7 mouse cellular contexts compared by ENCODE assay signal in genomic region chr3:102081862-102082261, GRCm38 (mm10). TPM values are rescaled to one million over a fixed set of nuclear protein-coding genes. Genes with fewer than 3 reads are reported as not detected.
DNase-seq lines count a peak whose midpoint lies in the region; ATAC-seq lines count a peak whose summit lies in the region.

No protein-coding gene starts in this region.

- H3K36me3 ChIP-seq in intestine, embryonic 16.5 days (ENCODE audit: control insufficient read depth, insufficient read depth, low read length): no peaks in the 10 kb centered on the region
- no peaks in the 10 kb centered on the region for H3K36me3 ChIP-seq in midbrain, embryonic 12.5 days

- H3K27me3 ChIP-seq in intestine, embryonic 16.5 days (replicated peaks; ENCODE audit: control insufficient read depth, insufficient read depth, low read length): no peaks in the 10 kb centered on the region
- peaks cover 46% of the 10 kb centered on the region for H3K27me3 ChIP-seq in midbrain, embryonic 12.5 days

- intact Hi-C loops in left cerebral cortex, postnatal 25 days (cut with DNase I): loop anchor here (1.0 to 10.0 kb wide), 3 partner anchors 161 to 723 kb away; no protein-coding TSS in a partner anchor

- peak; percentile 52 for DNase-seq in adrenal gland, postnatal 25 days
- peak; percentile 81 for DNase-seq in embryo, embryonic 9.5 days (ENCODE audit: extremely low spot score)
- DNase-seq in left cerebral cortex, postnatal 25 days (ENCODE audit: low spot score in 2 of 2): peak; percentile 69 to 76
- DNase-seq in spleen, postnatal 10 days (ENCODE audit: low spot score in 2 of 2): peak; percentile 27 to 68

- WGBS in intestine, embryonic 16.5 days: 20% methylated on average over 3 of the region's 3 CpGs
- WGBS in midbrain, embryonic 12.5 days: 21% methylated on average over 3 of the region's 3 CpGs

- H3K9ac ChIP-seq in intestine, embryonic 16.5 days (ENCODE audit: low read depth, low read length): no peak overlapping the region; the same call in 1 of the 2 replicates
- H3K9ac ChIP-seq in midbrain, embryonic 12.5 days (replicated peaks): no peak overlapping the region

- peak; percentile 77 for ATAC-seq in granulocyte monocyte progenitor cell, adult 5-6 weeks (replicated peaks; ENCODE audit: poor library complexity, severe bottlenecking)
- peak; percentile 87 for ATAC-seq in intestine, embryonic 16.5 days
- peak; percentile 80 for ATAC-seq in midbrain, embryonic 12.5 days (ENCODE audit: low FRiP score, low read depth)

- H3K4me2 ChIP-seq in intestine, embryonic 16.5 days (ENCODE audit: low read depth, low read length): no peak overlapping the region
- no peak overlapping the region for H3K4me2 ChIP-seq in midbrain, embryonic 12.5 days (replicated peaks)

- H3K27ac ChIP-seq in intestine, embryonic 16.5 days (ENCODE audit: low read length): no peak overlapping the region
- H3K27ac ChIP-seq in midbrain, embryonic 12.5 days (replicated peaks): no peak overlapping the region

- peaks cover 11% of the 10 kb centered on the region for H3K4me1 ChIP-seq in intestine, embryonic 16.5 days (ENCODE audit: control insufficient read depth, insufficient read depth, low read length)
- no peaks in the 10 kb centered on the region for H3K4me1 ChIP-seq in midbrain, embryonic 12.5 days

- no peaks in the 10 kb centered on the region for H3K9me3 ChIP-seq in intestine, embryonic 16.5 days (ENCODE audit: control insufficient read depth, low read length)
- H3K9me3 ChIP-seq in midbrain, embryonic 12.5 days: no peaks in the 10 kb centered on the region

- no peak overlapping the region for H3K4me3 ChIP-seq in intestine, embryonic 16.5 days (ENCODE audit: low read length)
- H3K4me3 ChIP-seq in midbrain, embryonic 12.5 days: no peak overlapping the region

RNA-seq across cellular contexts. Expression of gene Casq2, which starts 4.4 kb away (rescaled TPM):
- 0.46 TPM in 1 of 2 replicates, not detected in the other for total RNA-seq in adrenal gland, postnatal 25 days (2021)
- not detected in 2 replicates for total RNA-seq in granulocyte monocyte progenitor cell, adult 5-6 weeks (2014; fragmentation: Nextera tagmentation)
- total RNA-seq in granulocyte monocyte progenitor cell, adult 5-6 weeks (2017): not detected in 2 replicates
- 2.1 and 2.2 TPM in 2 replicates for polyA plus RNA-seq in intestine, embryonic 16.5 days (2015; fragmentation: Nextera tagmentation; extraction: Ambion mirVana)
- 1 to 10 TPM; 1.3 to 1.4 TPM for total RNA-seq in left cerebral cortex, postnatal 25 days (2021)
- 0.13 and 0.47 TPM in 2 replicates for polyA plus RNA-seq in midbrain, embryonic 12.5 days (2016; fragmentation: Nextera tagmentation; extraction: Ambion mirVana)
